Mouse (Mus musculus) heart, adult 2 months (tissue): Measurements from ENCODE around the gene Kif19a.

Experiments
- CTCF ChIP-seq: fragments of 200-600 bp; IDR thresholded peaks from 2 replicates; pipeline ENCODE4 v1.8.1; 2022; ENCODE audit warnings: antibody characterized with exemption, mild to moderate bottlenecking, moderate library complexity
- EP300 ChIP-seq: fragments of 200-500 bp; IDR thresholded peaks from 2 replicates; pipeline ENCODE4 v1.6.1; 2011; ENCODE audit warnings: low read depth, low read length, control low read depth; ENCODE audit not compliant: insufficient read depth
- POLR2A ChIP-seq: fragments of 200-500 bp; IDR thresholded peaks from 2 replicates; pipeline ENCODE4 v1.6.1; 2011; ENCODE audit warnings: mild to moderate bottlenecking, low read depth, low read length, control low read depth; ENCODE audit not compliant: insufficient read depth

GRCm38 (mm10) chr11:114722438-114722837, 42.8 kb upstream of the Kif19a start:
- TF ChIP-seq CTCF (no peak), EP300 (no peak), POLR2A (no peak)
